Mouse (Mus musculus) erythroblast, embryonic 14.5 days (primary cell): ENCODE data around the gene Vax1. TPM values are rescaled to one million over a fixed set of nuclear protein-coding genes. Genes with fewer than 3 reads are reported as not detected.

ENCODE experiments used
- H3K27me3 ChIP-seq: 2 replicates; pipeline ENCODE4 v1.6.1; 2012; ENCODE audit warnings: inconsistent platforms; ENCODE audit not compliant: control insufficient read depth
- H3K36me3 ChIP-seq: 2 replicates; pipeline ENCODE4 v1.6.1; 2012; ENCODE audit warnings: mild to moderate bottlenecking, inconsistent platforms; ENCODE audit not compliant: control insufficient read depth
- H3K4me1 ChIP-seq: 2 replicates; pipeline ENCODE4 v1.6.1; 2012; ENCODE audit warnings: inconsistent platforms; ENCODE audit not compliant: control insufficient read depth
- H3K4me3 ChIP-seq: replicated peaks from 2 replicates; pipeline ENCODE3; 2012; ENCODE audit warnings: moderate library complexity, mild to moderate bottlenecking, inconsistent platforms
- H3K9me3 ChIP-seq: 2 replicates; pipeline ENCODE4 v1.6.1; 2012; ENCODE audit warnings: low read length, inconsistent platforms, mixed read lengths; ENCODE audit not compliant: control insufficient read depth
- GATA1 ChIP-seq: IDR thresholded peaks from 2 replicates; pipeline ENCODE4 v1.6.1; 2012; ENCODE audit warnings: low read length, inconsistent platforms, mixed read lengths
- TAL1 ChIP-seq: IDR thresholded peaks from 3 replicates; pipeline ENCODE4 v1.6.1; 2012; ENCODE audit warnings: low read length, inconsistent platforms, mixed read lengths
- polyA plus RNA-seq: library from polyadenylated mRNA; stranded (reverse); fragments of >175 nt; gene quantifications from 2 replicates; pipeline ENCODE4 v1.2.3, GENCODE M21; 2012

The Vax1 gene
- polyA plus RNA-seq, 1 experiment, result not detected

DNA sequence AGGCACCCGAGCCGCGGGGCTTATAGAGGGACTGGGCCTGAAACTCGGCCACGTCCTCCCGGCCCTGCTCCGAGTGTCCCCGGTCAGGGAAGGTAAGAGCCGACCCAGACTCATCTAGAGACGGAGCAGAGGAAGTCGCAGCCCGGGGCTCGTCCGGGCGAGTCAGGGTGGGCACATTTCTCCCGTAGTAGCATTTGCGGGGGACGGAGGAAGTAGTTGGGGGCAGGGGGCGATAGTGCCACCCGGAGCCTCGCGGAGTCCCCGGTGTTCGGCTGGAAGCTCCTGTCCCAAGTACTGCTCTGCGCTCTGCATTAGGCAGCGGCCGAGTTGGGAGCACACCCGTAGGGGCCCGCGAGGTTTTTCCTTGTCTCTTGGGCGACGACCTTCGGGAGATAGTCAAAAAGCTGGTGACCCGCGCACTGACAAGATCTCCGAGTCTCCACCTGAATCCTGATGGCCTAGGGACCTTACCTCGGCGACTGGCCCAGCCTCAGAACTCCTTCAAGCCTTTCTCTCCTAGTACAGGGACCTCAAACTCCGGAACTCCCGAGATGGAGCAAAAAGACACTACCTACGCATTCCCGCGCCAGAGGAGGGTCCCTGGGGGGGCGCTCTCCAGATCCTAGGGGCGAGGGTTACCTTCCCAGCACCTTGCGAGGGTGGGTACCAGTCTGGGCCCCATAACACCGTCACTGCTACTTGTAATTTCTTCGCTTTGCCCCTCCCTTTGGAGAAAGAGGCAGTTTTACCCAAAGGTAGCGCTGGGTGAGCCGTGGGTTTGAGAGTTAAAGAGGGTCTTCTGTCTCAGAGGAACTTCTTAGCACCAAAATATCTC, 24.3 kb upstream of the Vax1 start:
- TF ChIP-seq GATA1, result no peak
- TF ChIP-seq TAL1, result no peak
- H3K27me3 ChIP-seq, result peaks cover 81% of the 10 kb centered on the region
- H3K4me3 ChIP-seq, result no peak overlapping the region
- no peaks in the 10 kb centered on the region for H3K36me3 ChIP-seq
- no peaks in the 10 kb centered on the region for H3K4me1 ChIP-seq
- H3K9me3 ChIP-seq, result no peaks in the 10 kb centered on the region

DNA sequence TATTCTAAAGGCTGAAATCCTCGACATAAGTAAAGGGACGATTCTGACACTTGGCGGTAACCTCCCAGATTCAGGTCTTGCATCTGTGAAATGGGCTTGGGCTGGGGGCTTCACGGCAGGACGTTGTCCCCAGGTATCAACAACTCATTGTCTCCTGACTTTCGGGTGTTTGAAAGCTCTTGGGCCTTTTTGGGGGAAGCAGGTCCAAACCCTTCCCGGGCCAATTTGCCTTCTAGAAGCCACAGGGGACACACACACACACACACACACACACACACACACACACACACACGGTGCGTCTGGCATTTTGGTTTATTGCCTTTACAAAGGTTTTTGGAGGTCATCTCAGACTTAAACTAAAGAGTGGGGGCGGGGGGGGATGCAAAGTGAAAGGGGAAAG, 23.6 kb upstream of the Vax1 start:
- Histone ChIP-seq H3K9me3 (no peaks in the 10 kb centered on the region), H3K4me1 (no peaks in the 10 kb centered on the region), H3K27me3 (peaks cover 89% of the 10 kb centered on the region), H3K36me3 (no peaks in the 10 kb centered on the region), H3K4me3 (no peak overlapping the region)
- TF ChIP-seq TAL1, result no peak
- TF ChIP-seq GATA1, result no peak

DNA sequence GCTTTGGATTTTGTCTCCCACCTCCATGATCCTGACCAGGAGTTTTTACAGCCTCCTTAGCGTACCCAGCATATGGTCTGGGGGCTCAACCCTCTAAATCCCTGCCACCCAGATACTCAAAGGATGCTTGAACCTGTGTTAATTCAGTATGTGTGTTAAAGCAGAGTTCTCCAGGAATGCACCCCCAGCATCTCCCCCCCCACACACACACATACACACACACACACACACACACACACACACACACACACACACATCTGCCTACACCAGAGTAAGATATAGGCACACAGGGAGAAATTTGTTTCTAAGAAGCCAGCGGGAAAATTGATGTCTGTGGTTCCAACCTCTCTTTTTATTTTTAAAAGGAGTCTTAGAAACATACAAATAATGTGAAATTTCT, 22.6 kb upstream of the Vax1 start:
- H3K27me3 ChIP-seq, result peaks cover 83% of the 10 kb centered on the region
- no peaks in the 10 kb centered on the region for H3K9me3 ChIP-seq
- H3K4me1 ChIP-seq, result no peaks in the 10 kb centered on the region
- H3K36me3 ChIP-seq, result no peaks in the 10 kb centered on the region
- no peak overlapping the region for H3K4me3 ChIP-seq
- TF ChIP-seq GATA1, result no peak

DNA sequence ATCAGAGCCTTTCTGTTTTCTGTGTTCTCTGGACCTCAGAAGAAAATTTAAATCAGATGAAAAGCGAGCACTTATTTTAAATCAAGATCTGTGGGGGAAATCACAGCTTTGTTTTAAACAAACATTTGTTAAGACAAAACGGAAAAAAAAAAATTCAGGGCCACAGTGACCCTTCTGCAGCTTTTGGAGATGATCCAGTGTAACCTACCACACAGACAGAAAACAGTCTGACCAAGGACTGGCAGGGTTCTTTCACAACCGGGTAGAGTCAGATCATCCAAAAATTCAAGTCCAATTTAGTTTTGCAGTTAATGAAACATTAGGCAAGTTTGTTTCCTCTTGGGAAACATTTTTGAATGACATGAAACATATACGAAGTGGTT, 21.3 kb upstream of the Vax1 start:
- Histone ChIP-seq H3K4me3 (no peak overlapping the region), H3K27me3 (peaks cover 69% of the 10 kb centered on the region), H3K4me1 (no peaks in the 10 kb centered on the region), H3K9me3 (no peaks in the 10 kb centered on the region), H3K36me3 (no peaks in the 10 kb centered on the region)
- TF ChIP-seq GATA1 (no peak), TAL1 (no peak)

DNA sequence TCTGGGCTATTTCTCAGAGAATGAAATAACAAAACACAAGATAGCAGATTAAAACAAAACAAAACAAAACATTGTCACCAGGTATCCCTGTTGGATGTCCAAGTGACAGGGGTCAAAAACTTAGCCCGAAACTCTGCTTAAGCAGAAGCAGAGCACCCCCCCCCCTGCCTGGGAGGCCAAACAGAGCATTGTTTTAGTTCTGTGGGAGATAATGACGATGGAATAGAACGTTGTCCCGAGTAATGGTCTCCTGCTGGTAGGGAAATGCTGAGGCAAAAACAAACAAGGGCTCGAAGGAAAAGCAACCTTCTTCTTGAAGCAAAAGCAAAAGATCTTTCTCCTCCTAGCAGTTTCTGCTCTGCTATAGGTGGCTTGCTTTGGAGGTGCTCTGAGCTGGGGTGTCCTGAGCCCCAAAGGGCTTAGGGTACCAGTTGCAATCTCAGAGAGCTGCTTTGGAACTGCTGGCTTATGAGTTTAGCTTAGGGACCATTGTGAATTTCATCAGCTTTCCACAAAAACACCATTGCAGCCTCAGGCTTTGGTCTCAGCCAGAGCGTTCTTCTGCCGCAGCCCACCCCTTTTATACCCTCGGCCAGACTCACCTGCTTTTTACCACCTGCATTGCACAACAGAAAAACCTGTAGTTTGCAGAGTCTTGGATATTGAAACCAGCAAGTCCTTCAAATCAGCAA, 20.7 kb upstream of the Vax1 start:
- H3K36me3 ChIP-seq, result no peaks in the 10 kb centered on the region
- TF ChIP-seq GATA1 (no peak), TAL1 (no peak)
- H3K9me3 ChIP-seq, result no peaks in the 10 kb centered on the region
- peaks cover 63% of the 10 kb centered on the region for H3K27me3 ChIP-seq
- H3K4me1 ChIP-seq, result no peaks in the 10 kb centered on the region
- no peak overlapping the region for H3K4me3 ChIP-seq

DNA sequence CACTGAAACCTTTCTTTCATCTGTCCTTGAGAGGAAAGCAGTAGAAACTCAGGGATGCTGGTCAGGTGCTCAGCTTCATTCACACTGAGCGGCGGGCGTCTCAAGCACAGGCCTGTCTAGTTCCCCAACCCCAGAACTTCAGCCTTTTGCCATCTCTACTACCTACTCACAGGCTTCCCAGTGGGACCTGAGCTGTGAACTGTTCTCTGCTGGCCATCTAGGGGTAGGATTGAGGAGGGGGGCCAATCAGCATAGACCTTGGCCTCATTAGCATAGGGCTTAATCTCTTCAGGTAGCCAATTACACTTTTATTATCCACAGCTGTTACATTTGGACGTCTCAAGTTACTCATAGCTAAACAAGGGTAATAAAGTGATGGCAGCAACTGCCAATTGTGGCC, 19.1 kb upstream of the Vax1 start:
- no peak overlapping the region for H3K4me3 ChIP-seq
- peaks cover 49% of the 10 kb centered on the region for H3K27me3 ChIP-seq
- TF ChIP-seq GATA1 (no peak), TAL1 (no peak)

DNA sequence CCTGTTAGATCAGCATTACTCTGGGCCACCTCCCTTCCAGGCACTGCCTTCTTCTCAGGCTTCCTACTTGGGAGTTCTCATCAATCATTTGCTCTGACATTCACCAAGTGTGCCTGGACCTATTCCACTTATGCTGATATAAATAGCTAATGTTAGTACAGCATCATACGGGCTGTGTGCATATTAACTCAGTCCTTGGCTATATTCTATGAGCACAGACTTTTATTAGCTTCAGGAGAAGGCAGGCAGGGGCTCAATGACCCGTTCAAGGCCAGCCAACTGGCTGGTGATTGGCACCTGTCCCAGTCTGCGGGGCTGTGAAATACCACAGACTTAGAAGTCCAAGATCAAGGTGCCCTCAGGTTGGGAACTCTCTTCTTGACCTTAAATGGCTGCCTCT, 14.1 kb upstream of the Vax1 start:
- Histone ChIP-seq H3K4me1 (no peaks in the 10 kb centered on the region), H3K27me3 (peaks cover 11% of the 10 kb centered on the region), H3K9me3 (no peaks in the 10 kb centered on the region), H3K4me3 (no peak overlapping the region), H3K36me3 (no peaks in the 10 kb centered on the region)
- no peak for TF ChIP-seq TAL1
- no peak for TF ChIP-seq GATA1

More for the DNA sequence above, 19.1 kb upstream of the Vax1 start:
- Histone ChIP-seq H3K4me1 (no peaks in the 10 kb centered on the region), H3K9me3 (no peaks in the 10 kb centered on the region), H3K36me3 (no peaks in the 10 kb centered on the region)

DNA sequence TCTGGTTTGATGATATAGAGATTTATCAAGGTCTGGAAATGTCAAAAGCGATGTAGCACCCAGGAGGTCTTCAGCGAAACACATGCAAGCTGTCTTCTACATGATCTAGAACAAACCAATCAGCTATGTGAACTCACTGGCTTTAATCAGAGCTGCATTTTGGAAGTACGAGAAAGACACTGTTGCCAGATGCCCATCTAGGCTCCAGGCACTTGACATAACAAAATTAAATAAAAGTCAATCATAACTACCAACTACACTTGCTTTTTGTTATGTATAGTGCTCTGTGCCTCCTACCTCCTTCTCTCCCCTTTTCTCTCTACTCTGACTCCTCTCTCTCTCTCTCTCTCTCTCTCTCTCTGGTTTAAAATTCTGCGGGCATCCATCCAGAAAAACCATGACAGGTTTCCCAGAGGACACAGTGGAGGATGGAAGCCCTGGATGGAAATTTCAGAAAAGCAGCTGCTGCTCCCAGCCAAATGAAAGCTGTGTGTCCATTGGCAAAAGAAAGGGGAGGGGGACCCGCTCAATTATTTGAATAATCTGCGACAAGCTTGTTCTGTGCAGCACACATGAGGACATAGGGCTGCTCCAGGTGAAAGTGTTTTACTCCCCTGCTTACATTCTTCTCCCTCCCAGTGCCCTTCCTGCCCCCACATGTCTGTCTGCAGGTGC, 3.6 kb upstream of the Vax1 start:
- Histone ChIP-seq H3K27me3 (peaks cover 71% of the 10 kb centered on the region), H3K36me3 (no peaks in the 10 kb centered on the region), H3K4me3 (no peak overlapping the region), H3K4me1 (no peaks in the 10 kb centered on the region), H3K9me3 (no peaks in the 10 kb centered on the region; the same call in 1 of the 2 replicates)
- TF ChIP-seq GATA1 (no peak), TAL1 (no peak)

DNA sequence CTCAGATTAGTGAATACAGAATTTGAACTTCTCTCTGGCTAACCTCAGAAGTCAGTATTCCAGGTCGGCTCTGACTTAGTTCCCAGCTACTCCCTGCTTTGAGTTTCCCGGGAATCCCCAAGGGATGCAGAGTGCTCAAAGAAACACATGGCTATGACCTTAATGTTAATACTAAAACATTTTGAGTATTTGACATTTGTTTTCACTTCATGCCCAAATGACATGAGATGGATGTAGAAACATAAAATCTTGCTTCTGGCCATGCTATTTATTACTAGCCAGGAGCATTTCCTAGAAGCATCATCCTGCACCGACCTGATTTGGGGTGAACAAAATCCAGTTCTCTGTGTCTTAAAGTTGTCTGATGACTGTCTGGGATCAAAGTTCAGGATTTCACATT, 2.9 kb upstream of the Vax1 start:
- Histone ChIP-seq H3K4me3 (no peak overlapping the region), H3K4me1 (no peaks in the 10 kb centered on the region), H3K9me3 (no peaks in the 10 kb centered on the region; the same call in 1 of the 2 replicates), H3K36me3 (no peaks in the 10 kb centered on the region), H3K27me3 (peaks cover 78% of the 10 kb centered on the region)
- TF ChIP-seq TAL1 (no peak), GATA1 (no peak)
